21 mouse cellular contexts compared by ENCODE assay signal in the genomic region with DNA sequence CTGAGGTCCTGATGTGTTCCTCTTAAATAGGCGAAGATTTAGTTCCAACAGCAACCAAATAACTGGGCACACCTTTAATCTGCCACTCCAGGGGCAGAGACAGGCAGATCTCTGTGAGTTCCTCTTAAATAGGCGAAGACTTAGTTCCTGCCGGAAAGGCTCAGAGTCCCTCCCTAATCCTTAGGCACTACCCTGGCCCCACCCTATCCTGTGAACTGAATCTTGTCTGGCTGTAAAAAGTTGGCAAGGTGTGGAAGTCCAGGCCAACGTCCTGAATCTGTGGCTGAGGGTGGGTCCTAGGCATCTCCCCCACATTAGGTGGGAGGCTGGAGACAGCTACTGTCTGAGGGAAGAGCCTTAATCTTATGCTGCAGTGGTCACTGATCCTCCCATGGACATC. TPM values are rescaled to one million over a fixed set of nuclear protein-coding genes. Genes with fewer than 3 reads are reported as not detected.
"Had no signal": no experiment of that assay in that cellular context is flagged by ENCODE, and none has a peak within 500 bp of the region (broad histone marks: within the 10 kb centered on the region; RNA-seq: fewer than 3 reads in every experiment).

Gene Alppl2, minus strand, starts transcription at position 101 of the 400 bp plus-strand sequence.

- DNase-seq: retina, postnatal 1 day; right cerebral cortex, adult 18-20 months; right cerebral cortex, postnatal 14 days; right cerebral cortex, postnatal 25 days; right cerebral cortex, postnatal 4 days; spleen, adult 18-20 months; thymus, adult 18-20 months; thymus, adult 2 months; thymus, postnatal 14 days; thymus, postnatal 25 days; thymus, postnatal 36 days; thymus, postnatal 4 days had no signal

RNA-seq across cellular contexts. Expression of gene Alppl2, which starts in this region (rescaled TPM):
- polyA plus RNA-seq: neural tube, embryonic 13.5 days; neural tube, embryonic 14.5 days; neural tube, embryonic 15.5 days; spleen, adult 2 months; stomach, embryonic 14.5 days; stomach, embryonic 15.5 days; stomach, embryonic 16.5 days; stomach, postnatal 0 days; urinary bladder, adult 2 months had no signal
